In genomic region chr5:139568079-139568478, GRCm38 (mm10) we compare ENCODE assay signal across 22 mouse cellular contexts. TPM values are rescaled to one million over a fixed set of nuclear protein-coding genes. Genes with fewer than 3 reads are reported as not detected.
A peak's percentile ranks its signal among the peaks of the same experiment; 100 is the strongest.
DNase-seq lines count a peak whose midpoint lies in the region; ATAC-seq and TF ChIP-seq lines count a peak whose summit lies in the region.
"Had no signal": no experiment of that assay in that cellular context is flagged by ENCODE, and none has a peak within 500 bp of the region (broad histone marks: within the 10 kb centered on the region; RNA-seq: fewer than 3 reads in every experiment).

No protein-coding gene starts in this region.

- no peaks in the 10 kb centered on the region for H3K9me3 ChIP-seq in kidney, postnatal 0 days (replicated peaks; ENCODE audit: low read length)
- H3K9me3 ChIP-seq in forebrain, embryonic 14.5 days (replicated peaks; ENCODE audit: control insufficient read depth, low read length), result no peaks in the 10 kb centered on the region
- no peaks in the 10 kb centered on the region for H3K9me3 ChIP-seq in hindbrain, embryonic 14.5 days (ENCODE audit: control insufficient read depth, low read length)
- no peaks in the 10 kb centered on the region for H3K9me3 ChIP-seq in midbrain, embryonic 15.5 days
- H3K9me3 ChIP-seq: heart, embryonic 15.5 days had no signal

- no peak overlapping the region for H3K4me3 ChIP-seq in kidney, postnatal 0 days (replicated peaks; ENCODE audit: low read depth, low read length)
- no peak overlapping the region for H3K4me3 ChIP-seq in forebrain, embryonic 14.5 days (ENCODE audit: low read depth, low read length)
- H3K4me3 ChIP-seq in hindbrain, embryonic 14.5 days (replicated peaks; ENCODE audit: low read length), result no peak overlapping the region
- no peak overlapping the region for H3K4me3 ChIP-seq in midbrain, embryonic 15.5 days
- H3K4me3 ChIP-seq: embryonic facial prominence, embryonic 10.5 days; erythroblast, embryonic 14.5 days; heart, embryonic 15.5 days; limb, embryonic 12.5 days had no signal

- TF ChIP-seq CTCF in kidney, postnatal 0 days (IDR thresholded peaks at IDR 0.05; ENCODE audit: low read depth), result no peak

- H3K9ac ChIP-seq in kidney, postnatal 0 days (ENCODE audit: low read depth, low read length), result no peak overlapping the region
- no peak overlapping the region for H3K9ac ChIP-seq in forebrain, embryonic 14.5 days (ENCODE audit: low read length)
- no peak overlapping the region for H3K9ac ChIP-seq in hindbrain, embryonic 14.5 days
- no peak overlapping the region for H3K9ac ChIP-seq in midbrain, embryonic 15.5 days
- H3K9ac ChIP-seq: heart, embryonic 15.5 days; limb, embryonic 12.5 days; liver, embryonic 14.5 days had no signal

- peak; percentile 82 for DNase-seq in kidney, postnatal 0 days (ENCODE audit: low spot score)
- no peak for DNase-seq in kidney, adult 18-20 months
- DNase-seq in forebrain, embryonic 14.5 days (ENCODE audit: low spot score), result no peak
- no peak for DNase-seq in hindbrain, embryonic 14.5 days (ENCODE audit: low spot score)
- DNase-seq in spleen, adult 18-20 months, result no peak
- no peak for DNase-seq in retina, embryonic 14.5 days (ENCODE audit: low spot score)
- no peak for DNase-seq in gastrocnemius, adult 18-20 months (ENCODE audit: low spot score)
- DNase-seq: adrenal gland, postnatal 10 days; cerebellum, adult 9-11 months; heart, adult 11 months; kidney, postnatal 10 days; layer of hippocampus, adult 9-11 months had no signal

- H3K36me3 ChIP-seq in kidney, postnatal 0 days (ENCODE audit: insufficient read depth, low read length), result no peaks in the 10 kb centered on the region
- H3K36me3 ChIP-seq in forebrain, embryonic 14.5 days (ENCODE audit: control insufficient read depth, insufficient read depth, low read length), result no peaks in the 10 kb centered on the region
- H3K36me3 ChIP-seq in hindbrain, embryonic 14.5 days (replicated peaks; ENCODE audit: control insufficient read depth, insufficient read depth), result no peaks in the 10 kb centered on the region
- H3K36me3 ChIP-seq in midbrain, embryonic 15.5 days (replicated peaks), result no peaks in the 10 kb centered on the region
- H3K36me3 ChIP-seq: embryonic facial prominence, embryonic 10.5 days; heart, embryonic 15.5 days; limb, embryonic 12.5 days had no signal

- no peak overlapping the region for H3K27ac ChIP-seq in kidney, postnatal 0 days
- H3K27ac ChIP-seq in forebrain, embryonic 14.5 days (ENCODE audit: low read depth, low read length), result no peak overlapping the region
- H3K27ac ChIP-seq in hindbrain, embryonic 14.5 days, result no peak overlapping the region
- no peak overlapping the region for H3K27ac ChIP-seq in midbrain, embryonic 15.5 days
- H3K27ac ChIP-seq: embryonic facial prominence, embryonic 10.5 days; heart, embryonic 15.5 days; limb, embryonic 12.5 days; liver, embryonic 14.5 days had no signal

- ATAC-seq in kidney, postnatal 0 days (replicated peaks; ENCODE audit: low FRiP score, low read depth), result peak; percentile 19; the same call in 1 of the 2 replicates
- peak; percentile 74 for ATAC-seq in forebrain, embryonic 14.5 days
- peak; percentile 84; the same call in 1 of the 2 replicates for ATAC-seq in hindbrain, embryonic 14.5 days (ENCODE audit: low FRiP score)
- ATAC-seq in midbrain, embryonic 15.5 days (replicated peaks), result peak; percentile 42; the same call in 1 of the 2 replicates
- ATAC-seq: lung, postnatal 0 days had no signal

- no peaks in the 10 kb centered on the region for H3K27me3 ChIP-seq in kidney, postnatal 0 days (ENCODE audit: insufficient read depth, low read length)
- peaks cover 27% of the 10 kb centered on the region for H3K27me3 ChIP-seq in forebrain, embryonic 14.5 days (replicated peaks; ENCODE audit: control insufficient read depth, insufficient read depth, low read length)
- H3K27me3 ChIP-seq in hindbrain, embryonic 14.5 days (ENCODE audit: control insufficient read depth, insufficient read depth, low read length), result peaks cover 32% of the 10 kb centered on the region
- peaks cover 4% of the 10 kb centered on the region for H3K27me3 ChIP-seq in midbrain, embryonic 15.5 days (replicated peaks)

- WGBS in kidney, postnatal 0 days, result 13% methylated on average over 2 of the region's 2 CpGs
- 29% methylated on average over 2 of the region's 2 CpGs for WGBS in forebrain, embryonic 14.5 days
- 10% methylated on average over 2 of the region's 2 CpGs for WGBS in hindbrain, embryonic 14.5 days
- 25% methylated on average over 2 of the region's 2 CpGs for WGBS in midbrain, embryonic 15.5 days

- 0 out of 2 replicates have a peak, but pooled peaks cover 3% of the 10 kb centered on the region for H3K4me1 ChIP-seq in kidney, postnatal 0 days (replicated peaks; ENCODE audit: insufficient read depth, low read length)
- no peaks in the 10 kb centered on the region for H3K4me1 ChIP-seq in forebrain, embryonic 14.5 days (ENCODE audit: control insufficient read depth, insufficient read depth, low read length)
- 0 out of 2 replicates have a peak, but pooled peaks cover 7% of the 10 kb centered on the region for H3K4me1 ChIP-seq in hindbrain, embryonic 14.5 days (replicated peaks; ENCODE audit: control insufficient read depth, insufficient read depth, low read length)
- peaks cover 3% of the 10 kb centered on the region; the same call in 1 of the 2 replicates for H3K4me1 ChIP-seq in midbrain, embryonic 15.5 days
- H3K4me1 ChIP-seq: heart, embryonic 15.5 days had no signal

- H3K4me2 ChIP-seq in kidney, postnatal 0 days (ENCODE audit: low read length), result no peak overlapping the region
- H3K4me2 ChIP-seq in forebrain, embryonic 14.5 days (ENCODE audit: low read length), result no peak overlapping the region
- no peak overlapping the region for H3K4me2 ChIP-seq in hindbrain, embryonic 14.5 days (replicated peaks)
- H3K4me2 ChIP-seq in midbrain, embryonic 15.5 days, result no peak overlapping the region
- H3K4me2 ChIP-seq: heart, embryonic 15.5 days; limb, embryonic 12.5 days had no signal

RNA-seq across cellular contexts. Expression of gene Uncx, which starts 24.8 kb away (rescaled TPM):
- 44.8 and 50.9 TPM in 2 replicates for polyA plus RNA-seq in kidney, postnatal 0 days (2015; fragmentation: Nextera tagmentation; extraction: Ambion mirVana)
- 2.3 and 3.5 TPM in 2 replicates for polyA plus RNA-seq in forebrain, embryonic 14.5 days (2014; fragmentation: Nextera tagmentation; extraction: Ambion mirVana)
- polyA plus RNA-seq in hindbrain, embryonic 14.5 days (2014; fragmentation: Nextera tagmentation; extraction: Ambion mirVana), result 25.4 and 31.0 TPM in 2 replicates
- polyA plus RNA-seq in midbrain, embryonic 15.5 days (2015; fragmentation: Nextera tagmentation; extraction: Ambion mirVana), result 43.5 and 48.8 TPM in 2 replicates
- not detected for total RNA-seq in gastrocnemius, adult 18-20 months (2021)
- total RNA-seq: adrenal gland, postnatal 10 days; megakaryocyte, adult 5-6 weeks; MEL had no signal
- polyA plus RNA-seq: erythroblast, embryonic 14.5 days; heart, embryonic 15.5 days; liver, embryonic 14.5 days; lung, postnatal 0 days; stomach, embryonic 16.5 days had no signal

Comparison
In these comparisons a context has a peak if more than half of its experiments do, and no peak if none do; other contexts are left out.
1. ATAC-seq: peak in every context shown above with its lines; median percentile 84 in hindbrain, embryonic 14.5 days; 74 in forebrain, embryonic 14.5 days; 42 in midbrain, embryonic 15.5 days; 19 in kidney, postnatal 0 days.